Mouse (Mus musculus): ENCODE data around the gene Spon2. TPM values are rescaled to one million over a fixed set of nuclear protein-coding genes. Genes with fewer than 3 reads are reported as not detected.

The Spon2 gene
- polyA plus RNA-seq, 1 experiment from 2014 or later = 111 TPM

GRCm38 (mm10) chr5:33239934-33240333 is 21.7 kb upstream of the Spon2 start:
- WGBS = 53% methylated on average over 3 of the region's 3 CpGs
- Histone ChIP-seq H3K4me1 (ENCODE audit: insufficient read depth, low read depth, low read length) (no peaks in the 10 kb centered on the region; the same call in 1 of the 2 replicates), H3K9ac (replicated peaks; ENCODE audit: low read depth) (no peak overlapping the region), H3K27me3 (replicated peaks; ENCODE audit: insufficient read depth, low read length) (no peaks in the 10 kb centered on the region), H3K36me3 (ENCODE audit: insufficient read depth, low read length) (no peaks in the 10 kb centered on the region), H3K4me3 (ENCODE audit: low read depth, low read length) (no peak overlapping the region), H3K9me3 (ENCODE audit: low read length) (no peaks in the 10 kb centered on the region), H3K27ac (ENCODE audit: low read length) (no peak overlapping the region), H3K4me2 (replicated peaks; ENCODE audit: low read depth, low read length) (no peak overlapping the region)
- TF ChIP-seq EP300 (IDR thresholded peaks at IDR 0.05) = no peak
- ATAC-seq (no peak), DNase-seq (ENCODE audit: low spot score) (no peak)

- 71% methylated on average over 3 of the region's 3 CpGs for WGBS
- DNase-seq (ENCODE audit: low spot score) (no peak), ATAC-seq (no peak)
- H3K36me3 ChIP-seq (ENCODE audit: insufficient read depth, low read length) = no peaks in the 10 kb centered on the region
- H3K9ac ChIP-seq (replicated peaks; ENCODE audit: low read depth) = no peak overlapping the region
- no peak overlapping the region for H3K4me2 ChIP-seq (replicated peaks; ENCODE audit: low read depth, low read length)
- H3K4me3 ChIP-seq (ENCODE audit: low read depth, low read length) = no peak overlapping the region
- no peaks in the 10 kb centered on the region; the same call in 1 of the 2 replicates for H3K4me1 ChIP-seq (ENCODE audit: insufficient read depth, low read depth, low read length)
- H3K9me3 ChIP-seq (ENCODE audit: low read length) = no peaks in the 10 kb centered on the region
- no peak overlapping the region for H3K27ac ChIP-seq (ENCODE audit: low read length)
- no peaks in the 10 kb centered on the region for H3K27me3 ChIP-seq (replicated peaks; ENCODE audit: insufficient read depth, low read length)
- TF ChIP-seq CTCF (IDR thresholded peaks at IDR 0.05) = no peak
- TF ChIP-seq EP300 (IDR thresholded peaks at IDR 0.05) = no peak
These were observed 21.0 kb upstream of the Spon2 start for GRCm38 (mm10) chr5:33239111-33239714.

GRCm38 (mm10) chr5:33238256-33238645 is 20.0 kb upstream of the Spon2 start:
- no peak for ATAC-seq
- Histone ChIP-seq H3K4me1 (ENCODE audit: insufficient read depth, low read depth, low read length) (no peaks in the 10 kb centered on the region; the same call in 1 of the 2 replicates), H3K4me3 (ENCODE audit: low read depth, low read length) (no peak overlapping the region), H3K4me2 (replicated peaks; ENCODE audit: low read depth, low read length) (no peak overlapping the region), H3K27ac (ENCODE audit: low read length) (no peak overlapping the region), H3K9me3 (ENCODE audit: low read length) (no peaks in the 10 kb centered on the region), H3K27me3 (replicated peaks; ENCODE audit: insufficient read depth, low read length) (no peaks in the 10 kb centered on the region), H3K9ac (replicated peaks; ENCODE audit: low read depth) (no peak overlapping the region), H3K36me3 (ENCODE audit: insufficient read depth, low read length) (no peaks in the 10 kb centered on the region)
- TF ChIP-seq CTCF (IDR thresholded peaks at IDR 0.05) (no peak), EP300 (IDR thresholded peaks at IDR 0.05) (no peak)
- DNase-seq (ENCODE audit: low spot score) = no peak
- WGBS = 67% methylated on average over 3 of the region's 3 CpGs

GRCm38 (mm10) chr5:33237600-33238255 is 19.5 kb upstream of the Spon2 start:
- Histone ChIP-seq H3K36me3 (ENCODE audit: insufficient read depth, low read length) (no peaks in the 10 kb centered on the region), H3K9me3 (ENCODE audit: low read length) (no peaks in the 10 kb centered on the region), H3K27ac (ENCODE audit: low read length) (no peak overlapping the region), H3K4me3 (ENCODE audit: low read depth, low read length) (no peak overlapping the region), H3K4me2 (replicated peaks; ENCODE audit: low read depth, low read length) (no peak overlapping the region), H3K9ac (replicated peaks; ENCODE audit: low read depth) (no peak overlapping the region), H3K27me3 (replicated peaks; ENCODE audit: insufficient read depth, low read length) (no peaks in the 10 kb centered on the region), H3K4me1 (ENCODE audit: insufficient read depth, low read depth, low read length) (no peaks in the 10 kb centered on the region; the same call in 1 of the 2 replicates)
- no peak for ATAC-seq
- DNase-seq (ENCODE audit: low spot score) = no peak
- TF ChIP-seq EP300 (IDR thresholded peaks at IDR 0.05) = no peak
- 76% methylated on average over 11 of the region's 11 CpGs for WGBS

GRCm38 (mm10) chr5:33234391-33235031 is 16.3 kb upstream of the Spon2 start:
- 13% methylated on average over 13 of the region's 13 CpGs for WGBS
- no peak overlapping the region for H3K9ac ChIP-seq (replicated peaks; ENCODE audit: low read depth)
- H3K4me3 ChIP-seq (ENCODE audit: low read depth, low read length) = no peak overlapping the region
- no peaks in the 10 kb centered on the region for H3K36me3 ChIP-seq (ENCODE audit: insufficient read depth, low read length)
- no peaks in the 10 kb centered on the region for H3K9me3 ChIP-seq (ENCODE audit: low read length)
- TF ChIP-seq EP300 (IDR thresholded peaks at IDR 0.05) (no peak), CTCF (IDR thresholded peaks at IDR 0.05) (no peak)
- H3K27ac ChIP-seq (ENCODE audit: low read length) = peak overlapping the region; percentile 43
- H3K4me1 ChIP-seq (ENCODE audit: insufficient read depth, low read depth, low read length) = no peaks in the 10 kb centered on the region; the same call in 1 of the 2 replicates
- ATAC-seq (peak; percentile 90), DNase-seq (ENCODE audit: low spot score) (peak; percentile 89)
- no peaks in the 10 kb centered on the region for H3K27me3 ChIP-seq (replicated peaks; ENCODE audit: insufficient read depth, low read length)
- no peak overlapping the region for H3K4me2 ChIP-seq (replicated peaks; ENCODE audit: low read depth, low read length)

GRCm38 (mm10) chr5:33232791-33233190 is 14.5 kb upstream of the Spon2 start:
- Histone ChIP-seq H3K9ac (replicated peaks; ENCODE audit: low read depth) (no peak overlapping the region), H3K9me3 (ENCODE audit: low read length) (no peaks in the 10 kb centered on the region), H3K4me3 (ENCODE audit: low read depth, low read length) (no peak overlapping the region), H3K4me2 (replicated peaks; ENCODE audit: low read depth, low read length) (no peak overlapping the region), H3K4me1 (ENCODE audit: insufficient read depth, low read depth, low read length) (no peaks in the 10 kb centered on the region; the same call in 1 of the 2 replicates), H3K27me3 (replicated peaks; ENCODE audit: insufficient read depth, low read length) (no peaks in the 10 kb centered on the region), H3K36me3 (ENCODE audit: insufficient read depth, low read length) (no peaks in the 10 kb centered on the region), H3K27ac (ENCODE audit: low read length) (no peak overlapping the region)
- DNase-seq (ENCODE audit: low spot score) = no peak
- no peak for ATAC-seq
- WGBS = 68% methylated on average over 5 of the region's 5 CpGs
- TF ChIP-seq CTCF (IDR thresholded peaks at IDR 0.05) (no peak), EP300 (IDR thresholded peaks at IDR 0.05) (no peak)

All from lung, postnatal 0 days (tissue).